Mouse (Mus musculus) thymus, adult 2 months (tissue): ENCODE measurements around the gene Npr2. TPM values are rescaled to one million over a fixed set of nuclear protein-coding genes. Genes with fewer than 3 reads are reported as not detected.

Experiments used
- DNase-seq: peaks from one replicate; pipeline ENCODE4 v3.0.0; 2021
- H3K27ac ChIP-seq: fragments of 200-500 bp; 2 replicates; pipeline ENCODE4 v1.5.1; 2012; ENCODE audit warnings: low read length, control low read depth; ENCODE audit not compliant: control insufficient read depth, insufficient read depth
- H3K27me3 ChIP-seq: fragments of 200-500 bp; 2 replicates; pipeline ENCODE4 v1.6.1; 2012; ENCODE audit warnings: mild to moderate bottlenecking, low read length, moderate library complexity, mixed read lengths; ENCODE audit not compliant: control insufficient read depth, insufficient read depth
- H3K36me3 ChIP-seq: fragments of 200-500 bp; 2 replicates; pipeline ENCODE4 v1.6.1; 2012; ENCODE audit warnings: mild to moderate bottlenecking, low read length, moderate library complexity; ENCODE audit not compliant: control insufficient read depth, insufficient read depth
- H3K4me1 ChIP-seq: fragments of 200-500 bp; replicated peaks from 2 replicates; pipeline ENCODE4 v1.6.1; 2012; ENCODE audit warnings: low read length; ENCODE audit not compliant: control insufficient read depth, insufficient read depth
- H3K4me3 ChIP-seq: fragments of 200-500 bp; 2 replicates; pipeline ENCODE4 v1.5.1; 2012; ENCODE audit warnings: mild to moderate bottlenecking, low read length, control low read depth, moderate library complexity; ENCODE audit not compliant: control insufficient read depth, insufficient read depth
- CTCF ChIP-seq: fragments of 200-500 bp; IDR thresholded peaks from 2 replicates; pipeline ENCODE4 v1.5.1; 2012; ENCODE audit warnings: mild to moderate bottlenecking, control low read depth, low read length, moderate library complexity, borderline replicate concordance; ENCODE audit not compliant: control insufficient read depth, poor library complexity, insufficient read depth; ENCODE audit errors: extremely low read depth
- POLR2A ChIP-seq: fragments of 200-500 bp; IDR thresholded peaks from 2 replicates; pipeline ENCODE4 v1.6.1; 2012; ENCODE audit warnings: mild to moderate bottlenecking, low read length, control low read depth, moderate library complexity; ENCODE audit not compliant: control insufficient read depth, poor library complexity, insufficient read depth; ENCODE audit errors: extremely low read depth
- WGBS: fragments of 180-500 bp; shearing (Covaris S2); methylation state at CpG from one replicate; pipeline ENCODE4 v1.1.7; 2018; 5-methylcytosine and 5-hydroxymethylcytosine counted together
- polyA plus RNA-seq: library from polyadenylated mRNA; depleted of rRNA; stranded (reverse); fragments of >200 nt; gene quantifications from 2 replicates; pipeline ENCODE4 v1.2.3, GENCODE M21; 2012

Gene Npr2
- polyA plus RNA-seq, 1 experiment = 6.3 TPM

- DNase-seq = no peak
- TF ChIP-seq CTCF = no peak
- no peak for TF ChIP-seq POLR2A
- Histone ChIP-seq H3K27ac (no peak overlapping the region), H3K4me3 (no peak overlapping the region), H3K4me1 (no peaks in the 10 kb centered on the region), H3K27me3 (no peaks in the 10 kb centered on the region), H3K36me3 (no peaks in the 10 kb centered on the region)
- WGBS = 96% methylated on average over 17 of the region's 17 CpGs
Observed at GRCm38 (mm10) chr4:43690021-43690420, 58.3 kb downstream of the Npr2 start.

GRCm38 (mm10) chr4:43691026-43691425 is 59.3 kb downstream of the Npr2 start:
- TF ChIP-seq CTCF (no peak), POLR2A (no peak)
- 73% methylated on average over 5 of the region's 5 CpGs for WGBS
- Histone ChIP-seq H3K36me3 (no peaks in the 10 kb centered on the region), H3K4me1 (no peaks in the 10 kb centered on the region), H3K27me3 (no peaks in the 10 kb centered on the region), H3K4me3 (no peak overlapping the region), H3K27ac (no peak overlapping the region)
- DNase-seq = no peak

DNA sequence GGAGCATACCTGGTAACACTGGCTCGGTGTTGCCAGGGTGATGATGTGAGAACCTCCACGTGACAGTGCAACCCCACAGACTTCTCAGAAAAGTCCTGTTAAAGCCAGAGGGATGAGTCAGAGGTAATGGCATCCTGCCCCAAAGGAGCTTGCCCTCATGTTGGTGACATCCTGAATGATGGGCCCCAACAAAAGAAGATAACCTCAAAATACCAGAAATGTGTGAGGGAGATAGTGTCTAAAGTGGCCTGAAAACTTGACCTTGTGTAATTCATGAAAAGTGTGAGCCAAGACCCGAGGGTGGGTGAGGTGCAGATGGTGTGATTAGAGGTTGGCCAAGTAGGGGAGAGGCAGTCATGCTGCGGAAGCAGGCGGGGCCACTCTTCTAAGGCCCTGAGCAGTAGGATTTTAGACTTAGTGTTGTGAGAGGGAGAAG is 62.1 kb downstream of the Npr2 start:
- WGBS = 63% methylated on average over 5 of the region's 5 CpGs
- TF ChIP-seq CTCF (no peak), POLR2A (no peak)
- no peaks in the 10 kb centered on the region for H3K4me1 ChIP-seq
- H3K27me3 ChIP-seq = no peaks in the 10 kb centered on the region
- no peak for DNase-seq
- H3K36me3 ChIP-seq = no peaks in the 10 kb centered on the region
- no peak overlapping the region for H3K27ac ChIP-seq
- H3K4me3 ChIP-seq = no peak overlapping the region

DNA sequence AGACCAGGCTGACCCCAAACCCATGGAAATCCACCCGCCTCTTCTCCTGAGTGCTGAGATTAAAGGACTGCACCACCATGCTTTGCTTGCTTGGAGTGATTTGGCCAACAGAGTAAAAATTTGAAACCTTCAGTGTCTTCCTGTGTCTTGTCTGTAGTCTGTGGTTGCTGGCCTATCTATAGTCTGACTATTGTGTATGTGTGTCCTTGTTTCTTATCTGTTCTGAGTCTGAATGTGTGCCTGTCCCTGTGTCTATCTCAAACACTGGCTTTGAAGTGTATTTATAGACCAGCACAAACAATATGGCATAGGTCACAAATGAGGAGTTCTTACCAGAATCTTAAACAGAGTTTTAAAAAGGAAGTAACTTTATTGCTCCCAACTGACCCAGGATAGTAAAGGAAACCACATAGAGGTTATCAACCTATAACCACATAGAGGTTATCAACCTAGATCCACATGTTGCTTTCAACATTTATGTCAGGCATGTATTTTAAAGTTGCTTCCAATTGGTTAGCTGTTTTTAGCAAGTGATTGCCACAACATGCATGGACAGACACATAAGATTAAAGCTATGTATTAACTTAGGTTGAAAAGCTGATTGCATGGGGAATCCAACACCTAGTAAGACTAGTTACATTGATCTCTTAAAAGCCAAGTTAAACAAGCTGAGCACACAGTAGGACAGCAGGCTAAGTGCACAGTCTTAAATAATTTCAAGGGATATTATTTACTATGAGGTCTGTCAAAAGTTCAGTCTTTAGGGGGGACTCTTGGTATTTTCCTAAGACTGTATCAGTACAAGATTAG is 62.9 kb downstream of the Npr2 start:
- TF ChIP-seq CTCF = no peak
- TF ChIP-seq POLR2A = no peak
- no peak for DNase-seq
- no peak overlapping the region for H3K4me3 ChIP-seq
- no peaks in the 10 kb centered on the region for H3K27me3 ChIP-seq
- WGBS = 81% methylated on average over 1 of the region's 1 CpGs
- no peaks in the 10 kb centered on the region for H3K4me1 ChIP-seq
- H3K27ac ChIP-seq = no peak overlapping the region
- no peaks in the 10 kb centered on the region for H3K36me3 ChIP-seq

DNA sequence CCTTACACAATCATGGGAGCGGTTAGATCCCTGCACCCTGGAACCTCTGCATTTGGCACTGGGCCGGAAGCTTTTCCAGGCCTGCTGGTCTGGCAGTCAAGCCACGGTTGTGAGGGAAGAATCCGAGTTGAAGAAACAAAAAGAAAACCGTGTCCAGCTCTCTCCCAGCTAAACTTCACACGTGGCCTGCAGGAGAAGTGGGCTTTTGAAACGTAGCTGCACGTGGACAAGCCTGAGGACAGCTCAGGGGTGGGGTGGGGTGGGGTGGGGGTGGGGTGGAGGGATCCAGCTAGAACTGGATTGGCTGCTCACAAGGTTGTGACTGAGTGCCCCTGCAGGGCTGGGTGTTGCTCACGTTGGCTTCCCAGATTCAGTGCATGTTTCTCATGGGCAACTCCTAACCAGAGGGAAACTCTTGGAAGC is 63.5 kb downstream of the Npr2 start:
- H3K27me3 ChIP-seq = no peaks in the 10 kb centered on the region
- H3K4me1 ChIP-seq = no peaks in the 10 kb centered on the region
- no peaks in the 10 kb centered on the region for H3K36me3 ChIP-seq
- 68% methylated on average over 9 of the region's 9 CpGs for WGBS
- TF ChIP-seq POLR2A = no peak
- TF ChIP-seq CTCF = no peak
- no peak overlapping the region for H3K4me3 ChIP-seq
- no peak overlapping the region for H3K27ac ChIP-seq
- no peak for DNase-seq

DNA sequence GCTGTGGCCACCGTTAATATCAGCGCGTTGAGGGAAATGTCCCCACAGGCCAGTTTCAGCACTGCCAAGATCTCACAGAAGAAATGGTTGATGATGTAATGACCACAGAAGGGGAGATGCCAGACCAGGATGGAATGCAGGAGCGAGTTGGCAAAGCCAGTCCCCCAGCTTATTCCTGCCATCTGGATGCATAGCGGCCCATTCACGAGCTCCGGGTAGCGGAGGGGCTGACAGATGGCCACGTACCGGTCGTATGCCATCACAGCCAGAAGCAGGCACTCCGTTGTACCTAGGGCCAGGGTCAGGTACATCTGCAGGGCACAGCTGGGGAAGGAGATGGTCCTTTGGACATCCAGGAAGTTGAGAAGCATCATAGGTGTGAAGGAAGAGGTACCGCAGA is 64.8 kb downstream of the Npr2 start:
- no peak overlapping the region for H3K4me3 ChIP-seq
- no peak for TF ChIP-seq CTCF
- no peak for TF ChIP-seq POLR2A
- DNase-seq = no peak
- H3K27ac ChIP-seq = no peak overlapping the region
- H3K27me3 ChIP-seq = no peaks in the 10 kb centered on the region
- no peaks in the 10 kb centered on the region for H3K4me1 ChIP-seq
- H3K36me3 ChIP-seq = no peaks in the 10 kb centered on the region
- WGBS = 98% methylated on average over 13 of the region's 13 CpGs
